Mouse (Mus musculus) C2C12 (cell line): ENCODE data around the gene Msmb.

Experiments
- CTCF ChIP-seq: IDR thresholded peaks from one replicate; pipeline ENCODE4 v1.5.1; 2011; ENCODE audit not compliant: control insufficient read depth, insufficient read depth, insufficient read length
- MAX ChIP-seq: IDR thresholded peaks from one replicate; pipeline ENCODE4 v1.6.1; 2011; ENCODE audit warnings: mild to moderate bottlenecking, control low read depth

DNA sequence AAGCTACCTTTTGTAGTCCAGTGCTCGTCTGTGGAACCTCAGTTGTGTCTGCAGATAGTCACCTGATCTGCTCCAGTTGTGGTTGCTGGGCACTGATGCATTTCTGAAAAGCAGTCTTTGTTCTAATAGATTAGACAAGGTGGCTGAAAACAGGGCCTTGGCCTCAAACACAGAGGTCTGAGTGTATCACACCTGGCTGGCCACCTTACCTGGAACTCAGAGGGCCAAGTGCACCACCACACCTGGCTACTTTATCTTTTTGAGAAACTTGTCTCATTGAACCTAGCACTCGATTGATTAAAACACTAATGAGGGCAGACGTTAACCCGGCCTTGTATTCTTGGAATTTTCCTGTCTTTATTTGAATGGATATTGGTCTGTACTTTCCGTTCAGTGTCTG lies 46.2 kb upstream of the Msmb start:
- no peak for TF ChIP-seq MAX
- TF ChIP-seq CTCF, result no peak
